ENCODE assay signal across 8 mouse cellular contexts in the genomic region with DNA sequence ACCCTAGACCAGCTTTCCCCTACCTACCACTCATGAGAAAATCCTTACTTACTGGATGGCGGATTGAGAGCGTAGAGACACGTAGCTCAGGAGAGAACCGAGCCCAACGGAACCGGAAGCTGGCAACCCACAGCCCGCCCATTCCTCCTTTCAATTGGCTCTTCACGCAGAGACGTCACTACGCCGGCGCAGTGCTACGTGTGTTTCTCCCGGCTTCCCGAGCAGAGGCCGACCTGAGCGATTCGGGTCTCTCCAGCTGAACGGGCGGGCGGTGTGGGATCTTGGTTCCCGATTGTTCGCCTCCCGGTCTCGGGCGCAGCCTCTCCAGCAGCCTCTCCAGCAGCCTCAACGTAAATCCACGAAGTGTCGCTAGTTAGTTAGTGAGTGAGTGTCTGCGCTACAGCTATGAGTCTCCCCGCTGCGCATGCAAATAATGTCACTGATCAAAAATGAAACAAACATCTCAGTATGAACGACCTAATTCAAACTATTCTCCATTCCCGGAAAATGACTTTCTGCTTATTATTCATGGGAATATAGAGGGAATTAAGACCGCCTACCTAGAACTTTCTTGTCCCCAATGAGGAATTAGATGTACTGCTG. TPM values are rescaled to one million over a fixed set of nuclear protein-coding genes. Genes with fewer than 3 reads are reported as not detected.
DNase-seq lines count a peak whose midpoint lies in the region; ATAC-seq and TF ChIP-seq lines count a peak whose summit lies in the region.

A gene (minus strand): TSS at position 433 of the 603 bp plus-strand sequence.

- no peaks in the 10 kb centered on the region for H3K27me3 ChIP-seq in embryonic facial prominence, embryonic 15.5 days
- no peaks in the 10 kb centered on the region for H3K27me3 ChIP-seq in limb, embryonic 14.5 days (ENCODE audit: control insufficient read depth, insufficient read depth, low read length)
- no peaks in the 10 kb centered on the region for H3K27me3 ChIP-seq in midbrain, postnatal 0 days (ENCODE audit: insufficient read depth, low read length)

- TF ChIP-seq POLR2A in bone marrow, adult 2 months (IDR thresholded peaks at IDR 0.05; ENCODE audit: borderline replicate concordance, control insufficient read depth, low read depth, low read length): peak; percentile 95
- peak; percentile 74; the same call in 1 of the 2 replicates for TF ChIP-seq POLR2A in limb, embryonic 14.5 days (IDR thresholded peaks at IDR 0.05; ENCODE audit: borderline replicate concordance, extremely low read depth, insufficient read depth, insufficient read length)

- no peaks in the 10 kb centered on the region for H3K4me1 ChIP-seq in bone marrow, adult 2 months (ENCODE audit: control insufficient read depth, insufficient read depth, low read length)
- H3K4me1 ChIP-seq in embryonic facial prominence, embryonic 15.5 days: peaks cover 6% of the 10 kb centered on the region; the same call in 1 of the 2 replicates
- H3K4me1 ChIP-seq in limb, embryonic 14.5 days (ENCODE audit: control insufficient read depth, insufficient read depth, low read length): peaks cover 10% of the 10 kb centered on the region
- H3K4me1 ChIP-seq in midbrain, postnatal 0 days (ENCODE audit: insufficient read depth, low read length): no peaks in the 10 kb centered on the region

- peak; percentile 98 for ATAC-seq in embryonic facial prominence, embryonic 15.5 days (ENCODE audit: insufficient number of reproducible peaks, low FRiP score, low TSS enrichment, low read depth)
- peak; percentile 99 for ATAC-seq in limb, embryonic 14.5 days (ENCODE audit: low FRiP score, low read depth)
- peak; percentile 99 for ATAC-seq in midbrain, postnatal 0 days (ENCODE audit: low FRiP score)

- peaks cover 27% of the 10 kb centered on the region for H3K36me3 ChIP-seq in embryonic facial prominence, embryonic 15.5 days
- H3K36me3 ChIP-seq in limb, embryonic 14.5 days (ENCODE audit: control insufficient read depth, insufficient read depth, low read length): peaks cover 25% of the 10 kb centered on the region
- peaks cover 17% of the 10 kb centered on the region; the same call in 1 of the 2 replicates for H3K36me3 ChIP-seq in midbrain, postnatal 0 days (ENCODE audit: insufficient read depth, low read length)

- DNase-seq in 416B (ENCODE audit: low read depth): peak; percentile 91
- DNase-seq in heart, adult 8-10 months (ENCODE audit: low spot score): peak; percentile 95
- peak; percentile 94 for DNase-seq in kidney, adult 9 months
- DNase-seq in limb, embryonic 14.5 days (ENCODE audit: low spot score): peak; percentile 97
- DNase-seq in midbrain, postnatal 0 days (ENCODE audit: low spot score): peak; percentile 97
- DNase-seq in spleen, postnatal 14 days (ENCODE audit: low spot score in 2 of 2): peak; percentile 77 to 87

- H3K4me3 ChIP-seq in bone marrow, adult 2 months (replicated peaks; ENCODE audit: control insufficient read depth, low read depth, low read length): peak within 1 kb of the TSS; percentile 99
- peak within 1 kb of the TSS; percentile 94 for H3K4me3 ChIP-seq in embryonic facial prominence, embryonic 15.5 days (replicated peaks)
- H3K4me3 ChIP-seq in limb, embryonic 14.5 days (replicated peaks; ENCODE audit: low read length): peak within 1 kb of the TSS; percentile 98
- H3K4me3 ChIP-seq in midbrain, postnatal 0 days (ENCODE audit: low read depth, low read length): peak within 1 kb of the TSS; percentile 93

- H3K4me2 ChIP-seq in embryonic facial prominence, embryonic 15.5 days (replicated peaks): peak within 1 kb of the TSS; percentile 56
- peak within 1 kb of the TSS; percentile 71 for H3K4me2 ChIP-seq in limb, embryonic 14.5 days (replicated peaks; ENCODE audit: low read depth, low read length, severe bottlenecking)
- peak within 1 kb of the TSS; percentile 59 for H3K4me2 ChIP-seq in midbrain, postnatal 0 days (ENCODE audit: low read depth, low read length, poor library complexity, severe bottlenecking)

- peak within 1 kb of the TSS; percentile 89 for H3K27ac ChIP-seq in bone marrow, adult 2 months (ENCODE audit: control insufficient read depth, insufficient read depth, low read depth, low read length, poor library complexity)
- peak within 1 kb of the TSS; percentile 96 for H3K27ac ChIP-seq in embryonic facial prominence, embryonic 15.5 days (replicated peaks)
- peak within 1 kb of the TSS; percentile 94 for H3K27ac ChIP-seq in limb, embryonic 14.5 days (replicated peaks; ENCODE audit: low read depth, low read length)
- peak within 1 kb of the TSS; percentile 91 for H3K27ac ChIP-seq in midbrain, postnatal 0 days (ENCODE audit: low read depth, low read length)

- under 1% methylated on average over 35 of the region's 35 CpGs for WGBS in bone marrow, adult 2 months
- under 1% methylated on average over 35 of the region's 35 CpGs for WGBS in embryonic facial prominence, embryonic 15.5 days
- under 1% methylated on average over 35 of the region's 35 CpGs for WGBS in limb, embryonic 14.5 days
- under 1% methylated on average over 35 of the region's 35 CpGs for WGBS in midbrain, postnatal 0 days

- peak within 1 kb of the TSS; percentile 97 for H3K9ac ChIP-seq in embryonic facial prominence, embryonic 15.5 days
- H3K9ac ChIP-seq in limb, embryonic 14.5 days (ENCODE audit: low read depth, low read length, severe bottlenecking): peak within 1 kb of the TSS; percentile 98
- H3K9ac ChIP-seq in midbrain, postnatal 0 days (replicated peaks; ENCODE audit: low read length, poor library complexity, severe bottlenecking): peak within 1 kb of the TSS; percentile 98

- TF ChIP-seq CTCF in bone marrow, adult 2 months (IDR thresholded peaks at IDR 0.05; ENCODE audit: control insufficient read depth, insufficient read depth, low read length): no peak
- peak; percentile 24 for TF ChIP-seq CTCF in midbrain, postnatal 0 days (IDR thresholded peaks at IDR 0.05)

- H3K9me3 ChIP-seq in embryonic facial prominence, embryonic 15.5 days (replicated peaks): no peaks in the 10 kb centered on the region
- no peaks in the 10 kb centered on the region for H3K9me3 ChIP-seq in limb, embryonic 14.5 days (ENCODE audit: control insufficient read depth, low read length)
- H3K9me3 ChIP-seq in midbrain, postnatal 0 days (ENCODE audit: low read length): no peaks in the 10 kb centered on the region

RNA-seq across cellular contexts. Expression of the gene that starts here (rescaled TPM):
- 36.9 and 44.4 TPM in 2 replicates for polyA plus RNA-seq in bone marrow, adult 2 months (2011; ENCODE audit: insufficient read depth, insufficient read length, low replicate concordance, missing spikeins)
- polyA plus RNA-seq in embryonic facial prominence, embryonic 15.5 days (2015; fragmentation: Nextera tagmentation; extraction: Ambion mirVana): 36.9 and 41.4 TPM in 2 replicates
- total RNA-seq in heart, adult 8-10 months (2022): 1 to 10 TPM; 2.4 to 6.1 (median 3.8) TPM
- 50.2 and 55.4 TPM in 2 replicates for polyA plus RNA-seq in limb, embryonic 14.5 days (2012; rRNA removed)
- polyA plus RNA-seq in limb, embryonic 14.5 days (2014; fragmentation: Nextera tagmentation; extraction: Ambion mirVana): 36.7 and 45.2 TPM in 2 replicates
- total RNA-seq in midbrain, postnatal 0 days (2014; rRNA removed): 15.2 and 21.1 TPM in 2 replicates
- polyA plus RNA-seq in midbrain, postnatal 0 days (2015; fragmentation: Nextera tagmentation; extraction: Ambion mirVana): 32.5 TPM in 2 replicates

Comparison
In these comparisons a context has a peak if more than half of its experiments do, and no peak if none do; other contexts are left out.
1. Peak in every context shown above with its lines: DNase-seq, ATAC-seq, H3K4me3 ChIP-seq and H3K27ac ChIP-seq.